Mouse (Mus musculus): ENCODE results near the gene Dynlt1c.
"Not testable (repeated sequence)": the region's sequence is repeated elsewhere in the genome, so short reads cannot be mapped to it uniquely, and the experiment has no call there.

GRCm38 (mm10) chr17:6630398-6630797 is 28.9 kb downstream of the Dynlt1c start:
- not testable (repeated sequence) for TF ChIP-seq CTCF (conservative IDR thresholded peaks at IDR 0.05; ENCODE audit: insufficient read depth, insufficient read length, low read depth, low read length); POLR2A (IDR thresholded peaks at IDR 0.05; ENCODE audit: low read depth, low read length)
